Mouse (Mus musculus) gonadal fat pad, adult 2 months (tissue): Measurements from ENCODE around the gene Tufm. TPM values are rescaled to one million over a fixed set of nuclear protein-coding genes. Genes with fewer than 3 reads are reported as not detected.
"Not testable (repeated sequence)": the region's sequence is repeated elsewhere in the genome, so short reads cannot be mapped to it uniquely, and the experiment has no call there.

Source experiments
- DNase-seq: peaks from one replicate; pipeline ENCODE4 v3.0.0-alpha.2; 2012; ENCODE audit warnings: low read depth
- polyA plus RNA-seq: library from polyadenylated mRNA; depleted of rRNA; stranded (reverse); fragments of >200 nt; gene quantifications from 2 replicates; pipeline ENCODE4 v1.2.3, GENCODE M21; 2012

The Tufm gene
- polyA plus RNA-seq, 1 experiment, result 92.1 TPM

DNA sequence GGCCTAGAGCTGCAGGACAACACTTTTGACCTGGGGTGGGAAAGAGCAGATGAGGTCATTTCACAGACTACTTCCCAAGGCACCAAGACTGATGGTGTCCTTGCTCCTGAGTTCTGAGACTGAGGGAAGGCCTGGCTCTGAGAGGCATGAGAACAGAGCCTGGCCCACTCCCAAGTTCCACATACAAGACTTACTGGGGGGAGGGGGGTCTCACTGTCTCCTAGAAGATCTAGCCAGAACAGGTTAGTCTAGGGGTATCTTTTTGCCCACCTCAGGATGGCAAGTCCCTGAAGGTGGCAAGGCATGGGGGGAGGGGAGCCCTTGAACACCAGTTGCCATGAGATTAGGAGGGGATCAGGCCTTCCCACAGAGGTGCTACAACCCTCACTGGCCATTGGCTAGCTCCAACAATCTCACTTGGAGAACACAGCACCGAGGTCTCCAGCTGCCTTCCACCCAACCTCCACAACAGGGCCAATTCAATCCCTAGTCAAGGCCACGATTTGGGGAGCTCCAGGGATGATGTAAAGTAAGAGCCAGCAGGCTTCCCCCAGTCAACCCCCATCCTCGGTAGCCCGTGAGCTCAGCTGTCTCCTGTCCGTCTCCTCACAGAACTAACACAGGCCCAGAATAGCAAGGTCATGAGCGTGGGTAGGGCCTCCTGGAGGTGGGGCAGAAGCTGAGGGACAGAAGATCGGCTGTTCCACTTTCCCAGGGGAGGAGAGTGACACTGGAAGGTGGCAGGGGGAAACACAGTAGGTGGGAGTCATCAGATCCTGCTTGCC is 21.7 kb upstream of the Tufm start:
- no peak for DNase-seq

DNA sequence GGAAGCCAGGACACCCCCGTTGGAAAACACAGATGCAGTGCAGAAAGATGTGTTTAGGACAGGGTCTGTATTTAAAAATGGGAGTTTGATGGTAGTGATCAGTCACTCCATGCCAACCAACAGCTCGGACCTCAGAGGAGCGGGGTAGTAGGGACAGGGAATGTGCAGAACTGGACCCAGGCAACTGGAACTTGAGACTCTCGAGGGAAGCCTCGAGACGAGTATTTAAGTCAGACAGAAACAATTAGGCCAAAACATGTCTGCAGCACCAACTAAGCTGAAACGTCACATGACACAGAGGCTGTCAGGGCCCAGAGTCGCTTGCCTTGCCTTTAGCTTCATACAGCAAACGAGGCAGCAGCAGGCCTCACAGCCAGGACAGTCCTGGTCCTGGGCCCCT is 21.0 kb upstream of the Tufm start:
- no peak for DNase-seq

DNA sequence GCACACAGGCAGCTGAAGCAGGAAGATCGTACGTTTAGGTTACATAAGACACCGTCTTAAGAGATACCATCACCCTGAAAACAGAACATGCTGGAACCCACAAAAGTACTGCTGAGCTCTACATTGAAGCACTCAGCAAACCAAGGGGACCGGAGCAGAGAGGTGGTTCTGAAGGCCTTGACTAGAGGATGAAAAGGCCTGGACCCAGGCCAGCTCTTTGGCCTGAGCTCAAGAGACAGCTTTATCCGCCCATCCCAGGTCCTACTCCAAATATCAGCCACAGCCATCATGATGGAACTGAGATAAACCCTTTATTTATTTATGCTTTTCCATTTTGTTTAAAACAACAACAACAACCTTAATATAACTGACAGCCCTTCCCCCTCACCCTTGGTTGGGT is 20.5 kb upstream of the Tufm start:
- DNase-seq, result no peak

DNA sequence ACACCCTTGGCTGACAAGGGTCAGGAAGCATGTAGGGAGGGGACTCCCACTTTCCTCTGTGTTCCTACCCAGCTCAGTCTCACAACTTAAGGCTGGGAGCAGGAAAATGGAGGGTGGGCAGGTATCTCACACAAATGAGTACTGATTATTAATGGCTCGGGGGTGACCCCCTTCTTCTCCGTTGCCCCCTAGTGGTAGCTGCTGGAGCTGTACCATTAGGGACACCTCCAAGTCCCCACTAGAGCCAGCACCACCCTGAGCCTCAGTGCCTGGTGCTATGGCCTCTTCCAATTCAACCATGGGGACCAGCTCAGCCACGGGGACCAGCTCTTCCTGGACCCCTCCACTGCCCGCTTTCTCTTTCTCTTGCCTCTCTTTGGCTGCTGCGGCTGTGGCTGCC is 19.9 kb upstream of the Tufm start:
- DNase-seq, result no peak

DNA sequence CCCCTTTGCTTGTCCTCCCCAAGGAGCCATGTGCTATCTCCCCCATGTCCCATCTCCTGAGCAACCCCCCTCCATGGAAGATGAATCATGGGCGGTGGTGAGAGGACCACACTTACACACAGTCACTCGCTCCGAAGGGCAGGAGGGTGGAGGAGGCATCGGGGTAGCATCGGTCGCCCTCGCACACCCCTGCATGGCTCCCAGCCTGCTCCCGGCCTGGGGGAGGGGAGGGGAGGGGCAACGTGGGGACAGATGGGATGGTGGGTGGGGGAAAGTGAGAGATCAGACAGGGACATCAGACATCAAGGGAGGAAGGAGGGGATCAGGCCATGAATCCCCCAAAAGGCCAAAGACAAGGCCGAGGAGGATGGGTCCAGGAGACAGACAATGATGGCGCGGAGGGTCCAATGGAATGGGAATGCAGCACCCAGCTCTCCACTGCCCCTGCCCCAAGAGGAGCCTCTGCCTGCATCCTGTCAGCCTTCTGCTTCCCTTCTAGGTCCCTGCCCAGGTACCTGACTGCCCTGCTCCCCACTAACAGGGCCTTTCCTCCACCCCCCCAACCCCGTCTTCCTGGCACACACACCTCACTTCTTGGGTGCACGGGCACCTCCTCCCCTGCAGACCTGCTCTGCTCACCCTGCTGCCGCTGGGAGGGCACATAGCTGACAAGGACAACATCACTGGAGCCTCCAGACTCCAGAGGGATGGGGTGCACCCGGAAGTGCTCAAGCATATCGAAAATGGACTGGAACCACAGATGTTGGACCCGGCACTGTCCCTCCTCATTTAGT is 19.1 kb upstream of the Tufm start:
- no peak for DNase-seq

DNA sequence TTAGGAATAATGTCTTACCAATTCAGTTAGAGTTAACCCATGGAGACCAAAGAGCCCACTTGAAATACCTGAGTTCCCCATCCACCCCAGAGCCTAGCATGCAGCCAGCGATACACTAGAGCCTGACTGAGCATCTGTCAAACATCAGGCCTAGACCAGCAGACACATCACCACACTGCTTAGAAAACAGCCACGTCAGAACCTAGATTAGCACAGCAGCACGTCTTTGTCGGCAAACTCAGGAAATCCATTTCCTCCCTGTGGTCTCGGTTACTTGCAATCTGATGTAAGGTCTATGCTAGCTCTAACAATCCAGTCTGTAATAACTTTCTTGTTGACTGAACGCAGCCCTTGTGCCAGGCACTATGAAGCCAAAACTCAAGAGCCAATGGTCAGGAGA is 17.1 kb upstream of the Tufm start:
- DNase-seq, result no peak

DNA sequence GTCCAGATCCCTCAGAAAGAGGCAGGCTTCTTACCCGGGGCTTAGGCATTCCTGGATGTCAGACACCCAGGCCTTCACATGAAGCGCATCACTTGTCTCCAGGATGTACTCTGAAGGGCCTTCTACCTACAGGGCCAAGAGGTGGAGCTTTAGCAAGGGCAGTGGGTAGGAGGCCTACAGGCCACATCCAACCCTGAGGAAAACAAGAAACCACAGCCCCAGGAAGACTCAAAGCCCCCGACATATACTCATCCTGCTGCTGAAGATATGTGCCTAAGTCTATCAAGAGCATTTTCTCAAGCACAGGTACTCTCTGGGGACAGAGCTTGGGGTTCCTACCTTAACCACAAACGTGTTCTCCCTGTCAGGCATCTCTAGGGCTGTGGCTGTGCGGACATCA is 15.8 kb upstream of the Tufm start:
- DNase-seq, result no peak

DNA sequence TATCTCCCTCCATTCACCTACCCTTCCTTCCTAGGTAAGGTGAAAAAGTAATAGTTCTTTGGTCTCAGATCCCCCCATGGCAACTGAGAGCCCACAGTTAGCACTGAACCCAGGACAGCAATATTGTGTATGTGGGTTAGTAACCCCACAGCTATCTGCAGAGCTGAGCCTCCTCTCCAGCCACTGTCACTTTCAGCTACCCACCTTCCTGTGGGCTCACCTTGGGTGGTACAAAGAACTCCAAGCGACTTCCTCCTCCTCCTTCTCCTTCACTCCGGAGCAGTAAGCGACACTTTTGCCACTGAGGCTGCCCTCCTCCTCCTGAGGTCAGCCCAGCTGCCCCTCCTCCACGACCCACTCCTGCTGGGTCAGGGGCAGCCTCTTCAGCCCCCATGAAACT is 15.3 kb upstream of the Tufm start:
- DNase-seq, result no peak

DNA sequence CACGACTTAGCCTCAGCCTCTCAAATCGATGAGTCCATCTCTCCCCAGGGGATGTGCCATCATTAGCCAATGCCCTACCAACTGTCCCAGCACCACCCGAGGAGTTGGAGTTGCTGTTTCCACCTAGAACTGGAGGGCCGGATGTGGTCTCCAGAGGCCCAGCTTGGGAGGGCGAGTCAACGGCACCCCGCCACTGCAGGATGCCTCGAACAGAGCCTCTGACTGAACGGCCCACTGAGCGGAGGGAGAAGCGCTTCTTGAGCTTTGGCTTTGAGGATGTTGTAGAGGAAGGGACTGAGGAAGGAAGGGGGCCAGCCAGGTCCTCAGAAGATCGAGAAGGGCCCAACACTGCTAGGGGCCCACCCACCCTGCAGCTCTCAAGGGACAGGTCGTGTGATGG is 14.9 kb upstream of the Tufm start:
- DNase-seq, result no peak

DNA sequence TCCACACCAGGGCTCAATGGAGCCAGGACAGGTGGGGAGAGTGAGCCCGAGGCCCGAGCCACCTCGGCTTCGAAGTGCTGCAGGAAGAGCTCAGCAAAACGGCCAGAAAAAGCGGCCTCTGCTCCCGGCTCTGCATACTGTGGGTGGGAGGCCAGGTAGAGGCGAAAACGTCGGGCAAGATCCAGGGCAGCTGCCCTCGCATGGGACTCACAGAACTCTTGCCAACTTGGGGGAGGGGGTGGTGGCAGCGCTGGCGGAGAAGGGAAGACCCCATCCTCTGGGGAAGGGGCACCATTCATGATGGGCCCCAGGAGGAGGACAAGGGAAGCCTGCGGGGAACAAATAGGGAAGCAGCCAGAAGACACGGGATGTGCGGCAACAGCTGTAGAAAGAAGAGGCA is 14.4 kb upstream of the Tufm start:
- DNase-seq, result no peak

DNA sequence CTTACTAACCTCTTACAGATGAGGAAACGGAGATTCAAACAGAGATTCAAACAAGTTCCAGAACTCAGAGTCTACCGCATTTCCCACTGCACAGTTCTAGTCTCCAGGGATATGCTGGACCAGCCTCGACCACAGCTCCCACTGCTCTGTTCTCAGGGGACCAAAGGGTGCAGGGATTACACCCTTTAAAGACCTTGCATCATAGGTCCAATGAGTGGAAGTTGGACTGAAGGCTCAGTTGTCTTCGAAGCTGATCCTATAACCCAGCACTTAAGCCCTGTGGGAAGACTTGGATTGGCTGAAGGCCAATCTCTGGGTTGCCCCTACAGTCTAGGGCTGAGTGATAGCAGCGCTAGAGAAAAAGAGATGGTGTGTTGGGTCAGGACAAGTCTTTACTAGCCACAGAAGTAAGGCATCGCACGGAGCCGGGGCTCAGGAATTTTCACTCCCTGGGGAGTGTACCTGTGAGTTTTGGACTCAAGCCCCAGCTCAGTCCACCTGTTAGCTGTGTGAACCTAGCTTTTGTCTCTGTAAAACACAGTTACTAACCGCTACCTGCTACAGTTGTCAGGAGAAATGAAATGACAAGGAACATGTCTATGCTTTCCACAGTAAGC is 13.6 kb upstream of the Tufm start:
- no peak for DNase-seq

DNA sequence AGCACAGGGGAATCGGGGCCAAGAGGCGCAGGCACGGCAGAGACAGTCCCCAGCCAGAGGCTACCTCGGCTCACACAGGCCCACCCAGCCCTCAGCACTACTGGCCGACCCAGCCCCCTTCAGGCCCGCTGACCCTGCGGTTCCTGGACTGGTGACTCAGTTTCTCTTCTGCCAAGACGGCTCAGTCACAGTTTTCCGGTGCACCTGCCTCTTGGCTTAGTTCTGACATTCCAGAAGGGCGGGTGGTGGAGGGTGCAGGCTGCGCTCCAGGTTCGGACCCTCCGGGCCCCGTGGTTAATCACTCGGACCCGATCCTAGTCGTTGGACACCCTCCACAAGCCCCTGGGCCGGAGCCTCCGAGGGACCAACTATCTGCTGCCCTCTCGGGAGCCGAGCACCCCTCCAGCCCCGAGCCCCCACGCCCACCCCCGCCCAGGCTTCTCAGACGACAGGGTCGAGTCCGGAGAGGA is 12.6 kb upstream of the Tufm start:
- DNase-seq, result no peak

DNA sequence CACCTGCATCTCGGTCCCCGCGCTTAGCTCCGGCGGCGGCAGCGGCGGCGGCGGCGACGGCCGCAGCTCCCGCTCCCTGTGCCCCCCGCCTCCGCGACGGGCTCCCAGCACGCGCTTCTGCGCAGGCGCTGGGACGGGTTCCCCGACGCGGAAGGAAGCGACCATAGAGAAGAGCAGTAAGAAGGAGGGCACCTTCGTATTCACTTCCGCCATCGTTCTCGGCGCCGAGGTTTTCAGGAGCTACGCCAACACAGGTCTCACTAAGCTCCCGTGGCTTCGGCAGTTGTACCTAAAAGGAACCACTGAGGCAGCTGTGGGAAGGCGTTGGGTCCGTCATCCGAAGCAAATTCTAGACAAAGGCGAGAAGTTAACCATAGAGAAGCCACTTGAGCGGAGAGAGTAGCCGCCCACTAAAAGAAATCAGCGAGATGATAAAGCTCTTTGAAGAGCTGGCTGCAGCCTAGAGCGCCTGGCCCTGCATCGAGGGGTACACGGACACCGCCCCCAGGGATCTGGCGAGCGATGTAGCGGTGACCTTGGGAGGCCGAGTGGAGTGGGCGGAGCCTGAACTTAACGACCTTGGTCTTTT is 12.1 kb upstream of the Tufm start, which contains the start of gene Sh2b1:
Sh2b1 (minus strand) TSS at position 432 of the 589 bp plus-strand sequence.
- DNase-seq, result no peak

DNA sequence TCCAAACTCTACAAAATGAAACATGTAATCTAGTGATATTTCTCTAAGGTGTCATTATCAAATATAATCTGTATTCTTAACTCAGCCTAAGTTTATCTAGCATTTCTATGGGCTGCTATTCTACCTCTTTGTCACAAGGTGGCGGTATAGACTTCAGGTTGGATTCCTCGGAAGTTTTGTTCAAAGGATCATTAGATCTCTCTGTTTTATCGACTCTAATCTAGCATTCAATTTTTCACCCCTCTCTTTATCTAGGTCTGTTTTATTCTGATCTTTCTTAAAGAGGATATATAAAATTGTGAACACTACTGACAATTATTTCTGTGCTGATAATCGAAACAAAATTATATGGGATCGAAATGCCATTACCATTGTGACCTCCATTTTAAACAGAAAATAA is 5.5 kb upstream of the Tufm start:
- no peak for DNase-seq

DNA sequence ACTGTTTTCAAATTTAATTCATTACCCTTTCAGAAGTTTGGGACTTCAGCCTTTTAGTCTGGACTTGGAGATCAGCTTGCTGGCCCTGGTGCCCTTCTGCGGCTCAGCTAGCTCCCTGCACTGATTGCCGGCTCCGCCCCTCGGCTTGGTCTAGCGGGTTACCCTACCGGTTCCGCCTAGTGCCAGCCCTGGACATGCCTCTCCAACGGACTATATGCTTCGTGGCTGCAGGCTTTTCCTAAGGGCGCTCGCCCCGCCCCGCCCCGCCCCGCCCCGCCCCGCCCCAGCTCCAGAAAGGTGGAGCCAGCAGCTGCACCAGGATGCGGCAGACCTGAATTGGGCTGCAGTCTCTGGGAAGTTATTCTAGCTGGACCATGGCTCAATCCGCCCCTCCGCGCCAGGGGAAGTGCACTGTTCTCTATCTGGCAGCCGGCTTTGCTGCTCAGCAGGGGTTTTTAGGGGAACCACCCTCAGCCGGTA is 4.7 kb upstream of the Tufm start:
- no peak for DNase-seq

DNA sequence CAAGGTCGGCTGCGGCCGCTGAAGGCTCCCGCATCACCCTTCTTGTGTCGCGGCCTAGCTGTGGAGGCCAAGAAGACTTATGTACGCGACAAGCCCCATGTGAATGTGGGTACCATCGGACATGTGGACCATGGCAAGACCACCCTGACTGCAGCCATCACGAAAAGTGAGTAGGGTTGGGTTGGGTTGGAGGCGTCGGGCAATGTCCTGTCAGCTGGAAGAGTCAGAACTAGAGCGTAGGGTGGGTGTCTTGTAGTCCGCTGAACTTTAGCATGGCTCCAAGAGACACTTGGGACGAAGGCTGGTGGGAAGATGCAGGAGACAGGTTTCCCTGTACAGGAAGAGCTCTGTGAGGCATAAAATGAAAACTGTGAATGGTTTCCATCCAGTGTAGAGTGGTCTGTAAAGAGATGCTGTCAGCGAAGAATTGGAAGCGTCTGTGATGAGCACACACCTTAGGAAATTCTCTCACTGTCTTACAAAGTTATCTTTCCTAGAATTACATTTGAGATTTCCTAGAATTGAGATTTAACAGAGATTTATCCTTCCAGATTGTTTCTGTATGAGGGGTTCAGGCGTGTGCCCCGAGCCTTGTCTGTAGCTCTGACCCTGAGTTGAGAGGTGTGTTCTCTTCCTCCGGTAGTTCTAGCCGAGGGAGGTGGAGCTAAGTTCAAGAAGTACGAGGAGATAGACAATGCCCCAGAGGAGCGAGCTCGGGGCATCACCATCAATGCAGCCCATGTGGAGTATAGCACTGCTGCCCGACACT is 640 bp downstream of the Tufm start:
- not testable (repeated sequence) for DNase-seq

DNA sequence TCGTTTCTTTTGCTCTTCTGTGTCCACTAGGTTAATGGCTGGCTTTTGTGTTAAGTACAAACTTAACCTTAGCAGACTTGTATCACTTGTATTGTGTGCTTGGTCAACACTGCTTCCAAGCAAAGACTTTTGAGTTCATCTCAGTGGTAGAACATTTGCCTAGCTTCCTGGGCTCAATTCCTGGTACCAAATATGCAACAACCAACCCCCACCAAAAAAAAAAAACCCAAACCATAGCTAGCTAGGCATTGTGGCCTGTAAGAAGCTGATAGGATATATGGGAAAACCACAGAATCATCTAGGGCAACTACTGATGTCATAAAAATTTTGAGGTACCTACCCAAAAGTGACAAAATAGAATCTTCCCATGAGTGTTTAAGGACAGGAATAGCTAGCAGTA is 3.8 kb downstream of the Tufm start:
- DNase-seq, result no peak

DNA sequence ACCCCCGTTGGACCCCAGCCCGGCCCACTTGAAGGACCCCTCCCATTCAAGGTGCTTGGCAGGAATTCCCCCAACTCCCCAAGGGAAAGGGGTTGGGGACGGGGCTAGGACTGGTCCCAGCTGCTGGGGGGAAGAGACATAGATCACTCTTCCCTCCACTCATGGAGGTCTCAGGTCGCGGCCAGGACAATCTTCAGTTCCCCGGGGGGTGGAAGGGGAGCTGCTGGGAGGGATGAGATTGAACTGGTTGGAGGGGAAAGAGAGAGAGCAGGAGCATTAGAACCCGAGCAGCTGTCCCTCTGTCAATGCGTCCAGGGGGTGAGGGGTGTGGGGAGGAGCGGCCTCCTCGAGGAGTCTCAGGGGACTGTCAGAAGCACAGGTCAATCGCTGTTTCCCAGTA is 4.8 kb downstream of the Tufm start:
- DNase-seq, result no peak

DNA sequence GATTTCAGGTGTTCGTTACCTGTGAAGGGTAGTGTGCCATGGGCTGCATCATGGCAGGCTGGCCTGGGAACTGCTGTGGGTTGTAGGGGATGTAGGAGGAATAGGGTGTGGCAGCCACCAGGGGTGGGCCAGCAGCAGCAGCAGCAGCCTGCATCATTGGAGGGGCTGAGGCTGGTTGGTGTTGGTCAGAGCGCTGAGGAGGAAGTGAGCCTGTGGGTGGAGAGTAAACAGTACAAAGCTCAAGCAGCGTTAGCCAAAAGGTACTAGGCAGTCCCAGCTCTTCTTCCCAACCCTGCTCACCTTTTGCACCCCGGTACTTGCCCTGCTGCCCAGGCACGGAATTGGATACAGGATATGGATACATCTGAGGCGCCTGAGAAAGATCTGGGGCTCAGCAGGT is 7.0 kb downstream of the Tufm start:
- DNase-seq, result no peak

DNA sequence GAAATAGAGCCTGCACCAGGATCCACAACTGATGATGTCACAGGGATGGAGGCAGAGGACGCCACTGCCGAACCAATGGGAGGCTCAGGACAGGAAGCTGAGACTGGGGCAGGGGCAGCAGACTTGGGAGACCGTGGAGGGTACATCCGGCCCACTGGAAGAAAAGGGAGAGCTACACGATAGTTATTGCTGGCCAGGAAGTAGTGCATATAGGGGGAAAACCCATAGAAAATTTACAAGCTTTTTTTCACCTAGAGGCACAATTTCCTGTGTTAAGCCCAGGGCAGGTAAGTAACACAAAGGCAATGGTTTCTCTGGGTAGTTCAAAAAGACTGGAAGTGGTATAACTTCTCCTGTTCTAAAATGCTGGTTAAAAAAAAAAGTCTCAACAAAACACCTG is 9.3 kb downstream of the Tufm start:
- no peak for DNase-seq

DNA sequence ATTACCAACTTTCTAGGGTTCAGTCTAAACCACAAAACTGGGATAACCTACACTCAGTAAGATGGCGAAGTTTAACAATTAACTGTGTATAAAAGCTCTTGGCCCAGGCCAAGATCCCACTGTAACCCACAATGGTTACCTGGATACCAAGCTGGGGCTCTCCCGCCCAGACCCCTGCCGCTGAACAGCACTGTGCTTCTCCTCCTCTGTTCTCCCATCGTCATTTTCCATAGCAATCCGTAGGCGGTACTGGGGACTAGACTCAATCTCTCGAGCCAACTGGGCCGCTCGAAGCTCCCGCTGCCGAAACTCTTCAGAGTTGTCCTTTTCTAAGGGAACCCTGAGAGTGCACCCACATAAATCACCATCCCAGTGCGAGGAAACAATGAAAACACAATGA is 10.8 kb downstream of the Tufm start:
- no peak for DNase-seq
